25 mouse cellular contexts compared by ENCODE assay signal in the genomic region with DNA sequence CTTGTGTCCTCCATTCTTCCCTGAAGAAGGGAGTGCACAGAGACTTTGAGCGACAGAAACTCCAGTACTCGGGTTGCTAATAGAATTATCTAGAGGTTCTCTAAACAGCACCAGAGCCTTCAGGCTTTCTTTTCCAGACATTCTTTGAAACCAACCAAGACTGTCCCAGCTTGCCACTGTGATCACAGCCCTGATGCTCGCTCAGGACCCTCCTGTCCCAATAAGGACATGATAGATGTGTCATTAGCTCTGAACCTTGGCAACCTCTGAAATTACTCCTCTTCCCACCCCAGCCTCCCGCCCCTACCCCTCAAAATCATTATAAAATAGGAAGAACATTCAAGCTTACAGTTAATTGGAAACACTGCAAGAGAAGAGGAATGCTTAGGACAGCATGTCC.
DNase-seq lines count a peak whose midpoint lies in the region; ATAC-seq lines count a peak whose summit lies in the region.
"Had no signal": no experiment of that assay in that cellular context is flagged by ENCODE, and none has a peak within 500 bp of the region (broad histone marks: within the 10 kb centered on the region; RNA-seq: fewer than 3 reads in every experiment).

No protein-coding gene starts in this region.

- H3K27me3 ChIP-seq in forebrain, embryonic 14.5 days (replicated peaks; ENCODE audit: control insufficient read depth, insufficient read depth, low read length) = no peaks in the 10 kb centered on the region
- no peaks in the 10 kb centered on the region for H3K27me3 ChIP-seq in forebrain, embryonic 16.5 days (replicated peaks; ENCODE audit: control insufficient read depth, insufficient read depth, low read length)
- H3K27me3 ChIP-seq in hindbrain, embryonic 15.5 days = no peaks in the 10 kb centered on the region
- no peaks in the 10 kb centered on the region for H3K27me3 ChIP-seq in hindbrain, embryonic 10.5 days (ENCODE audit: insufficient read depth, poor library complexity, severe bottlenecking)
- H3K27me3 ChIP-seq in neural tube, embryonic 15.5 days (replicated peaks) = no peaks in the 10 kb centered on the region
- H3K27me3 ChIP-seq: heart, embryonic 13.5 days; intestine, embryonic 15.5 days; Patski had no signal

- peaks cover 32% of the 10 kb centered on the region for H3K4me1 ChIP-seq in forebrain, embryonic 14.5 days (ENCODE audit: control insufficient read depth, insufficient read depth, low read length)
- H3K4me1 ChIP-seq in forebrain, embryonic 16.5 days (replicated peaks; ENCODE audit: control insufficient read depth, insufficient read depth, low read length) = peaks cover 39% of the 10 kb centered on the region
- H3K4me1 ChIP-seq in hindbrain, embryonic 15.5 days (replicated peaks) = peaks cover 26% of the 10 kb centered on the region
- H3K4me1 ChIP-seq in hindbrain, embryonic 10.5 days (replicated peaks) = peaks cover 28% of the 10 kb centered on the region
- peaks cover 16% of the 10 kb centered on the region for H3K4me1 ChIP-seq in neural tube, embryonic 15.5 days

- DNase-seq in forebrain, embryonic 14.5 days (ENCODE audit: low spot score) = no peak
- DNase-seq in hindbrain, embryonic 10.5 days (ENCODE audit: low spot score) = no peak
- DNase-seq in neural tube, embryonic 10.5 days (ENCODE audit: extremely low spot score, low spot score) = no peak
- DNase-seq in urinary bladder, postnatal 36 days (ENCODE audit: low spot score in 2 of 2) = no peak
- DNase-seq: adrenal gland, postnatal 25 days; cerebellum, adult 11-12 months; cerebellum, postnatal 10 days; heart, postnatal 10 days; kidney, adult 8-10 months; layer of hippocampus, adult 9-11 months; liver; lung, adult 2 months; lung, postnatal 10 days; retina, postnatal 1 day; right cerebral cortex, postnatal 14 days; thymus, postnatal 4 days had no signal

- 0 out of 2 replicates have a peak overlapping the region, but pooled peaks have one; percentile 16 for H3K27ac ChIP-seq in forebrain, embryonic 14.5 days (ENCODE audit: low read depth, low read length)
- H3K27ac ChIP-seq in forebrain, embryonic 16.5 days (ENCODE audit: low read length) = no peak overlapping the region
- H3K27ac ChIP-seq in hindbrain, embryonic 15.5 days (replicated peaks) = 0 out of 2 replicates have a peak overlapping the region, but pooled peaks have one; percentile 3
- no peak overlapping the region for H3K27ac ChIP-seq in hindbrain, embryonic 10.5 days
- 0 out of 2 replicates have a peak overlapping the region, but pooled peaks have one; percentile 15 for H3K27ac ChIP-seq in neural tube, embryonic 15.5 days (replicated peaks)
- H3K27ac ChIP-seq: heart, embryonic 13.5 days; intestine, embryonic 15.5 days; liver, embryonic 14.5 days; macrophage; midbrain, embryonic 13.5 days had no signal

- no peak overlapping the region for H3K9ac ChIP-seq in forebrain, embryonic 14.5 days (ENCODE audit: low read length)
- no peak overlapping the region for H3K9ac ChIP-seq in forebrain, embryonic 16.5 days (replicated peaks; ENCODE audit: low read depth, low read length)
- H3K9ac ChIP-seq in hindbrain, embryonic 15.5 days = no peak overlapping the region
- no peak overlapping the region for H3K9ac ChIP-seq in neural tube, embryonic 15.5 days (replicated peaks)
- H3K9ac ChIP-seq: heart, embryonic 13.5 days; intestine, embryonic 15.5 days; liver, embryonic 14.5 days; midbrain, embryonic 13.5 days had no signal

- WGBS in forebrain, embryonic 14.5 days = 70% methylated on average over 4 of the region's 4 CpGs
- 61% methylated on average over 4 of the region's 4 CpGs for WGBS in forebrain, embryonic 16.5 days
- 62% methylated on average over 4 of the region's 4 CpGs for WGBS in hindbrain, embryonic 15.5 days
- 80% methylated on average over 4 of the region's 4 CpGs for WGBS in hindbrain, embryonic 10.5 days
- 60% methylated on average over 4 of the region's 4 CpGs for WGBS in neural tube, embryonic 15.5 days

- H3K9me3 ChIP-seq in forebrain, embryonic 14.5 days (replicated peaks; ENCODE audit: control insufficient read depth, low read length) = no peaks in the 10 kb centered on the region
- no peaks in the 10 kb centered on the region for H3K9me3 ChIP-seq in forebrain, embryonic 16.5 days (ENCODE audit: control insufficient read depth, low read length)
- no peaks in the 10 kb centered on the region for H3K9me3 ChIP-seq in hindbrain, embryonic 15.5 days
- H3K9me3 ChIP-seq in hindbrain, embryonic 10.5 days = no peaks in the 10 kb centered on the region
- H3K9me3 ChIP-seq in neural tube, embryonic 15.5 days (replicated peaks) = no peaks in the 10 kb centered on the region
- H3K9me3 ChIP-seq: heart, embryonic 13.5 days; intestine, embryonic 15.5 days; midbrain, embryonic 13.5 days had no signal

- peaks cover 9% of the 10 kb centered on the region; the same call in 1 of the 2 replicates for H3K36me3 ChIP-seq in forebrain, embryonic 14.5 days (ENCODE audit: control insufficient read depth, insufficient read depth, low read length)
- no peaks in the 10 kb centered on the region for H3K36me3 ChIP-seq in forebrain, embryonic 16.5 days (ENCODE audit: control insufficient read depth, insufficient read depth)
- H3K36me3 ChIP-seq in hindbrain, embryonic 15.5 days = no peaks in the 10 kb centered on the region
- peaks cover 62% of the 10 kb centered on the region for H3K36me3 ChIP-seq in hindbrain, embryonic 10.5 days
- no peaks in the 10 kb centered on the region for H3K36me3 ChIP-seq in neural tube, embryonic 15.5 days
- H3K36me3 ChIP-seq: intestine, embryonic 15.5 days; midbrain, embryonic 13.5 days had no signal

- no peak overlapping the region for H3K4me3 ChIP-seq in forebrain, embryonic 14.5 days (ENCODE audit: low read depth, low read length)
- H3K4me3 ChIP-seq in forebrain, embryonic 16.5 days (replicated peaks; ENCODE audit: low read length) = no peak overlapping the region
- H3K4me3 ChIP-seq in hindbrain, embryonic 15.5 days = no peak overlapping the region
- no peak overlapping the region for H3K4me3 ChIP-seq in hindbrain, embryonic 10.5 days
- H3K4me3 ChIP-seq in neural tube, embryonic 15.5 days (replicated peaks) = no peak overlapping the region
- H3K4me3 ChIP-seq: heart, embryonic 13.5 days; intestine, embryonic 15.5 days; midbrain, embryonic 13.5 days had no signal

- no peak for ATAC-seq in forebrain, embryonic 14.5 days
- ATAC-seq in forebrain, embryonic 16.5 days = no peak; the same call in 1 of the 2 replicates
- no peak for ATAC-seq in hindbrain, embryonic 15.5 days (ENCODE audit: low FRiP score, low read depth)
- no peak for ATAC-seq in neural tube, embryonic 15.5 days (ENCODE audit: low FRiP score)
- ATAC-seq: intestine, embryonic 15.5 days; midbrain, embryonic 13.5 days; Patski had no signal

- no peak overlapping the region for H3K4me2 ChIP-seq in forebrain, embryonic 14.5 days (ENCODE audit: low read length)
- H3K4me2 ChIP-seq in forebrain, embryonic 16.5 days (ENCODE audit: low read length) = no peak overlapping the region
- H3K4me2 ChIP-seq in hindbrain, embryonic 15.5 days = no peak overlapping the region
- no peak overlapping the region for H3K4me2 ChIP-seq in neural tube, embryonic 15.5 days
- H3K4me2 ChIP-seq: heart, embryonic 13.5 days; intestine, embryonic 15.5 days; midbrain, embryonic 13.5 days had no signal

Comparison
In these comparisons a context has a peak if more than half of its experiments do, and no peak if none do; other contexts are left out.
1. H3K27ac ChIP-seq: peak in forebrain, embryonic 14.5 days (single experiment), hindbrain, embryonic 15.5 days (single experiment) and neural tube, embryonic 15.5 days (single experiment); none in forebrain, embryonic 16.5 days (single experiment) and hindbrain, embryonic 10.5 days (single experiment).